Mouse (Mus musculus) forebrain, embryonic 14.5 days (tissue): ENCODE data around the gene Slc25a47. TPM values are rescaled to one million over a fixed set of nuclear protein-coding genes. Genes with fewer than 3 reads are reported as not detected.

Source experiments
- ATAC-seq: fragments of 200-750 bp; cut with Nextera tagmentation; 2 replicates; pipeline ENCODE4 v1.8.0; 2017; ENCODE audit warnings: mild to moderate bottlenecking, moderate library complexity
- DNase-seq: peaks from one replicate; pipeline ENCODE4 v3.0.0-alpha.2; 2015; ENCODE audit warnings: low spot score
- H3K27ac ChIP-seq: fragments of 300-500 bp; sonication (generic); 2 replicates; pipeline ENCODE4 v1.5.1; 2014; ENCODE audit warnings: low read depth, mild to moderate bottlenecking, control low read depth, low read length, moderate library complexity
- H3K27me3 ChIP-seq: fragments of 300-500 bp; sonication (generic); replicated peaks from 2 replicates; pipeline ENCODE4 v1.6.1; 2014; ENCODE audit warnings: low read length, control low read depth, mixed read lengths; ENCODE audit not compliant: control insufficient read depth, insufficient read depth
- H3K36me3 ChIP-seq: fragments of 300-500 bp; sonication (generic); 2 replicates; pipeline ENCODE4 v1.6.1; 2014; ENCODE audit warnings: low read length, control low read depth; ENCODE audit not compliant: control insufficient read depth, insufficient read depth
- H3K4me1 ChIP-seq: fragments of 300-500 bp; sonication (generic); 2 replicates; pipeline ENCODE4 v1.6.1; 2014; ENCODE audit warnings: antibody characterized with exemption, low read length, control low read depth; ENCODE audit not compliant: control insufficient read depth, insufficient read depth
- H3K4me2 ChIP-seq: fragments of 300-500 bp; sonication (generic); 2 replicates; pipeline ENCODE4 v1.6.1; 2014; ENCODE audit warnings: mild to moderate bottlenecking, control low read depth, low read length
- H3K4me3 ChIP-seq: fragments of 300-500 bp; sonication (generic); 2 replicates; pipeline ENCODE4 v1.5.1; 2014; ENCODE audit warnings: low read depth, low read length, control low read depth
- H3K9ac ChIP-seq: fragments of 300-500 bp; sonication (generic); 2 replicates; pipeline ENCODE4 v1.6.1; 2014; ENCODE audit warnings: mild to moderate bottlenecking, low read length, control low read depth, moderate library complexity
- H3K9me3 ChIP-seq: fragments of 300-500 bp; sonication (generic); replicated peaks from 2 replicates; pipeline ENCODE4 v1.6.1; 2016; ENCODE audit warnings: low read length, control low read depth, mixed read lengths; ENCODE audit not compliant: control insufficient read depth
- WGBS: fragments of 180-500 bp; shearing (Covaris S2); extraction: QIAGEN DNeasy Blood & Tissue Kit; methylation state at CpG from one replicate; pipeline ENCODE4 v1.1.7; 2014; 5-methylcytosine and 5-hydroxymethylcytosine counted together
- polyA plus RNA-seq: library from polyadenylated mRNA; unstranded; fragments of >200 nt; fragmentation: Nextera tagmentation; extraction: Ambion mirVana; gene quantifications from 2 replicates; pipeline ENCODE4 v1.2.1, GENCODE M21; 2014

Gene Slc25a47
- polyA plus RNA-seq, 1 experiment from 2014 or later: 17.3 TPM

DNA sequence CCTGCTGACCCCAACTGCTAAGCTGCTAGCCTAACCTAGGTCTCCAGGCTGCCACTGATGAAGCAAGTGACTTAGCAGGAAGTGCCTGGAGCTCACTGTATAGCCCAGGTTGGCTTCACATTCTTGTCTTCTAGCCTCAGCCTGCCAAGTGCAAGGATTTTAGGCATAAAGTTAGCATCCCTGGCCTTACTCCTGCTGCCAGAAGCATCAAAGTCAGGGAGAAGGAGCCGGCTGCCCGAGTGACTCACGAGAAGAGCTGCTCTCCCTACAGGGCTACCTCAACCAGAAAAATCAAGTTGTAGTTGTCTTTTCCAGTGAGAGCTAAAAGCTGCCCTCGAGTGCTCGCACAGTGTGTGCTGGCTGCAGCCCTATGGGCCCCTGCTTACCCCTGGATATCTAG, 22.6 kb downstream of the Slc25a47 start:
- no peak overlapping the region for H3K27ac ChIP-seq
- no peaks in the 10 kb centered on the region for H3K27me3 ChIP-seq
- WGBS: 81% methylated on average over 5 of the region's 5 CpGs
- DNase-seq (no peak), ATAC-seq (no peak)
- H3K9me3 ChIP-seq: no peaks in the 10 kb centered on the region
- peaks cover 50% of the 10 kb centered on the region for H3K36me3 ChIP-seq
- H3K4me1 ChIP-seq: no peaks in the 10 kb centered on the region
- H3K9ac ChIP-seq: no peak overlapping the region
- H3K4me3 ChIP-seq: no peak overlapping the region
- H3K4me2 ChIP-seq: no peak overlapping the region

DNA sequence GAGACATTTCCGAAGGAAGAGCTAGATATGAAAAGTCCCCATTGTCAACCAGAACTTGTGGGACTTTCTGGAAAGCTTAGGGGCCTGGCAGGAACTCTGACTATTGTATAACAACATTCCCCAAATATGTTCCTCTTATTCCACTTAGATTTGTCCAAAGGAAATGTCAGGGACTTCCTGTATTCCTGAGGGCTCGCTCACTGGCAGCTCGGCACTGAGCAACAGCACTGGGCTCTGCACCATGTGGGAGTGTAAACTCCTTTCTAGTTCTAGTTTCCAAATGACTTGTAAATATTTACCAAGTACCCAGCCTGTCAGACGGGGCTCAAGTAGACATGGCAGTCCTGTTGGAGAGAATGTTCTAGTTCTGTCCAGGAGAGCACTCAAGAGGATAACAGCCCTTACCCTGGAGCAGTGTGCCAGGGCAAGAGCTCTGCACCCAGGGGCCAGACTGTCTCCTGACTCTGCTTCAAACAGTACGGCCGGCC, 29.2 kb downstream of the Slc25a47 start:
- ATAC-seq (no peak), DNase-seq (no peak)
- Histone ChIP-seq H3K36me3 (peaks cover 99% of the 10 kb centered on the region), H3K9me3 (no peaks in the 10 kb centered on the region), H3K4me3 (no peak overlapping the region), H3K4me2 (no peak overlapping the region), H3K27me3 (no peaks in the 10 kb centered on the region), H3K27ac (no peak overlapping the region), H3K9ac (no peak overlapping the region), H3K4me1 (no peaks in the 10 kb centered on the region)
- 93% methylated on average over 6 of the region's 6 CpGs for WGBS

DNA sequence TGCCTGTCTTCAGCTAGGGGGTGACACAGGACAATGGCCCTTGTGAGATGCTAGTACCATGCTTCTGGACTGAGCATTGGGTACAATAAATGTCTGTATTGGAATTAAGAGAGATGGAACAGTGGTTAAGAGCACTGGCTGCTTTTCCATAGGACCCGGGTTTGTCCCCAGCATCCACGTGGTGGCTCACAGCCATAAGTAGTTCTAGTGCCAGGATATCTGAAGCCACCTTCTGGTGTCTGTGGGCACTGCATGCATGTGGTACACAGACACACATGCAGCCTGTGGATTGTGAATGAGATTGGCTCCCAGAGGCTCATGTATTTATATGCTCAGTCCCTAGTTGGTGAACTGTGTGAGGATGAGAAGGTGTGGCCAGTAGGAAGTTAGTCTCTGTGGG, 33.7 kb downstream of the Slc25a47 start:
- WGBS: 86% methylated on average over 2 of the region's 2 CpGs
- peaks cover 84% of the 10 kb centered on the region for H3K36me3 ChIP-seq
- H3K27me3 ChIP-seq: no peaks in the 10 kb centered on the region
- no peaks in the 10 kb centered on the region for H3K4me1 ChIP-seq
- H3K4me3 ChIP-seq: no peak overlapping the region
- H3K4me2 ChIP-seq: no peak overlapping the region
- no peaks in the 10 kb centered on the region for H3K9me3 ChIP-seq
- no peak for ATAC-seq
- no peak overlapping the region for H3K9ac ChIP-seq
- no peak overlapping the region for H3K27ac ChIP-seq
- DNase-seq: peak; percentile 4

DNA sequence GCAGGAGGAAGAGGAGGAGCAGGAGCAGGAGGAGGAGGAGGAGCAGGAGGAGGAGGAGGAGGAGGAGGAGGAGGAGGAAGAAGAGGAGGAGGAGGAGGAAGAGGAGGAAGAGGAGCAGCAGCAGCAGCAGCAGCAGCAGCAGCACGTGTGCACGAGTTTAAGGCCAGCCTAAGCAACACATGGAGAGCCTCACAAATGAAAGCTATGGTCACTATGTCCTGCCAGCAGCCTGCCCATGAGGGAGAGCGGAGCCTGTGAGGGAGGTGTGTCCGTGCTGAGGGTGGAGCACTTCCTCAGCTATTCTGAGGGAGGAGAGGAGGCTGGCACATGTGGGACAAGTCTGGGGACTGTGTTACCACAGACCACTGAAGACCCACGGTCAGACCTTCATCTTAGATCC, 37.3 kb downstream of the Slc25a47 start:
- 79% methylated on average over 5 of the region's 5 CpGs for whole genome bisulfite sequencing

DNA sequence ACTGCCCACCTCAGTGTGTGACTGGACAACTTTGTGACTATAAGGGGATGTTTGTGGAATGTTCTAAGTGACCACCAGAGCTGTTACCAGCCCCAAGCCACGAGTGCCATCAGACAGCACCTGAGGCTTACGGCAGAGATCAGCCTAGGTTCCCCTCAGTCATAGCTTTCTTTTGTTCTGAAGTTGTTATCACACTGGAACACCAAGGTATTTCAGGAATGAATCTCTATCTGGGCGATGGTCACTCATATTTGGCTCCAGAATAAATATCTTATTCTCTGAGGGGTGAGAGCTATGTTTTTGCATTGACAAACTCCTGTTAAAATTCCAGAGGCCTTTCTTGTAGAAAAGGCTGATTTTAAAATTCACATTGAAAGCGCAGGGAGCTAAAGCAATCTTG, 43.3 kb downstream of the Slc25a47 start:
- Histone ChIP-seq H3K4me1 (no peaks in the 10 kb centered on the region), H3K27ac (no peak overlapping the region), H3K4me2 (no peak overlapping the region), H3K9ac (no peak overlapping the region), H3K36me3 (peaks cover 85% of the 10 kb centered on the region), H3K4me3 (no peak overlapping the region), H3K9me3 (no peaks in the 10 kb centered on the region), H3K27me3 (no peaks in the 10 kb centered on the region)
- ATAC-seq: no peak
- DNase-seq: no peak
- WGBS: 92% methylated on average over 4 of the region's 4 CpGs

More for the DNA sequence above, 37.3 kb downstream of the Slc25a47 start:
- Histone ChIP-seq H3K9ac (no peak overlapping the region), H3K4me2 (no peak overlapping the region), H3K27me3 (no peaks in the 10 kb centered on the region), H3K4me3 (no peak overlapping the region), H3K36me3 (peaks cover 76% of the 10 kb centered on the region), H3K9me3 (no peaks in the 10 kb centered on the region), H3K27ac (no peak overlapping the region), H3K4me1 (no peaks in the 10 kb centered on the region)
- DNase-seq (no peak), ATAC-seq (no peak)

DNA sequence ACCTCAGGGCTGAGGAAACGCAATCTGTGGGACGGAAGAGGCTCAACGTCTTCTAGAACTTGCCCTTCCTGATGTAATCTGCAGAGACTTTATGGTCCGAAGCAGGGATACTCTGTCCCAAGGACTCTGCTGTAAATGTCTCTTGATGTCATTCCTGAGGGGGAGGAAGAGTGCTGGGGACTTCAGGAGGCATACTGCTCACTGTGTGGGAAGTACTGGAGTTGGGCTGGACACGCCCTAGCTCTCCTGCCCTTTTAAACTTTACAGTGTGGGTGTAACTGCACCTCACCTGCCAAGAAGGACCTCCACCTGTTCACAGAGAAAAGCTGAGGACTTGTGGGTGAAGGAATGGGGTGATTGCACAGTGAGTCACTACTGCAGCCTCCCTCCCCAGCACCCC, 44.8 kb downstream of the Slc25a47 start:
- 90% methylated on average over 5 of the region's 5 CpGs for WGBS
- no peaks in the 10 kb centered on the region for H3K4me1 ChIP-seq
- no peaks in the 10 kb centered on the region for H3K9me3 ChIP-seq
- H3K36me3 ChIP-seq: peaks cover 85% of the 10 kb centered on the region
- no peak for DNase-seq
- H3K4me3 ChIP-seq: no peak overlapping the region
- no peak overlapping the region for H3K9ac ChIP-seq
- no peak for ATAC-seq
- no peak overlapping the region for H3K27ac ChIP-seq
- no peak overlapping the region for H3K4me2 ChIP-seq
- no peaks in the 10 kb centered on the region for H3K27me3 ChIP-seq

DNA sequence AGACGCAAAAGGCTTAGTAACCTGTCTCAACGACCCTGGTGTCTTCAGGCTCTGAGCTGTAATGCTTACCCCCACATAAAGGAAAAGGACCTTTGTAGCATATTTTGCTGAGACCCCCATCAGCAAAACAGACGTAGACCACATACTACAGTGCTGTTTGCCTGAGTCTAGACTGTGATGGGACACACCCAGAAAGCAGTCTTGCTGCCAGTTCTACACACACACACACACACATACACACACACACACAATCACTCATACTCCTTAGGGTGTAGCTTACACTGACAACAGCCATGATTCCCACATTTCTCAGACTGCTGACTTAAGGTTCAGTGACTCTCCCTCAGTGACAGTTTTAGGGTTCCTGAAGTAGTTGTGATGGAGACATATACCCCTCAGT, 45.3 kb downstream of the Slc25a47 start:
- no peak for ATAC-seq
- WGBS: 92% methylated on average over 3 of the region's 3 CpGs
- H3K27me3 ChIP-seq: no peaks in the 10 kb centered on the region
- H3K9me3 ChIP-seq: no peaks in the 10 kb centered on the region
- DNase-seq: no peak
- no peaks in the 10 kb centered on the region for H3K4me1 ChIP-seq
- H3K4me2 ChIP-seq: no peak overlapping the region
- H3K36me3 ChIP-seq: peaks cover 87% of the 10 kb centered on the region
- H3K9ac ChIP-seq: no peak overlapping the region
- H3K27ac ChIP-seq: no peak overlapping the region
- H3K4me3 ChIP-seq: no peak overlapping the region

DNA sequence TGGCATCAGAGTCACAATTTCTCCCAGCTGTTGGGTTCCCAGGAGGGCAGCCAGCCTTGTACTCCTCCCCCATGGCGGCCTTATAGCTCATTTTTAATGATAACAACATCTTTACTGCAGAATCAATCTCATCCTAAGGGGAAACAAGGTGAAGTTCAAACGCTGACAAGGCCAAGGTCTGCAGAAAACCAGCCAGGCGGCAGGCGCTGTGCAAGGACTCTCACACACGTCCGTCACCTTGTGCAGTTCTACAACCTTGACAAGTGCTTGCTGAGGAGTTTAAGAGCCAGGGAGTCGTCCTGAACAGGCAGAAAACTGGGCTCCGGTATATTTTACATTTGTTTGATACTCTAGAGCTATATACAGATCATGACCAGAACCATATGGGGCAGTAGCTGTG, 46.9 kb downstream of the Slc25a47 start:
- Histone ChIP-seq H3K9ac (no peak overlapping the region), H3K27me3 (no peaks in the 10 kb centered on the region), H3K4me3 (no peak overlapping the region), H3K36me3 (peaks cover 94% of the 10 kb centered on the region), H3K4me2 (no peak overlapping the region), H3K27ac (no peak overlapping the region), H3K9me3 (no peaks in the 10 kb centered on the region), H3K4me1 (no peaks in the 10 kb centered on the region)
- WGBS: 92% methylated on average over 8 of the region's 8 CpGs
- DNase-seq: no peak
- ATAC-seq: no peak

DNA sequence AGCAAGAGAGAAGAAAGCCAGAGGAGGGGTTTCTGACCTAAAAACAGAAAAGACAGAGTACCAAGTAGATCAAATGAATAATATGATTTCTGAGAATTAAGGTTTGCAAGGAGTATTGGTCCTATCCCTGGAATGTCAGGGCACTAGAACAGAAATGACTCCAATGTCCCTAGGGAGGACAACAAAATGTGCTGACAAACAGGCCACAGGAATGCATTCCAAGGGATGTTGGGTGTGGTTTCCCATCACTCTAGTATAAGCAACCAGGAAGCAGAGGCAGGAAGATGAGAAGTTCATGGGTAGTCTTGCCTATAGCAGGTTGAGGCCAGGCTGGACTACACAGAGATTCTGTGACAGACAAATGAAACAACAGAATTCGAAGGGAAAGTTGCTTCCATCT, 50.1 kb downstream of the Slc25a47 start:
- Histone ChIP-seq H3K36me3 (peaks cover 86% of the 10 kb centered on the region), H3K9ac (no peak overlapping the region), H3K4me3 (no peak overlapping the region), H3K4me1 (no peaks in the 10 kb centered on the region), H3K4me2 (no peak overlapping the region), H3K9me3 (no peaks in the 10 kb centered on the region), H3K27me3 (no peaks in the 10 kb centered on the region), H3K27ac (no peak overlapping the region)
- WGBS: 82% methylated on average over 1 of the region's 1 CpGs
- no peak for DNase-seq
- no peak for ATAC-seq
